Mouse (Mus musculus) lung, adult 2 months (tissue): ENCODE data around the gene Phf13.

Source experiments
- CTCF ChIP-seq: fragments of 200-500 bp; IDR thresholded peaks from 2 replicates; pipeline ENCODE4 v1.5.1; 2011; ENCODE audit warnings: mild to moderate bottlenecking, low read length, control low read depth; ENCODE audit not compliant: insufficient read depth
- POLR2A ChIP-seq: fragments of 200-500 bp; IDR thresholded peaks from 2 replicates; pipeline ENCODE4 v1.6.1; 2011; ENCODE audit warnings: low read depth, mild to moderate bottlenecking, control low read depth, low read length, borderline replicate concordance; ENCODE audit errors: extremely low read depth

- no peak for TF ChIP-seq POLR2A
- no peak for TF ChIP-seq CTCF
Measured at GRCm38 (mm10) chr4:151975441-151975840, 20.6 kb downstream of the Phf13 start.
